Mouse (Mus musculus): Measurements from ENCODE around the gene Tuba1b.
"Not testable (repeated sequence)": the region's sequence is repeated elsewhere in the genome, so short reads cannot be mapped to it uniquely, and the experiment has no call there.

The Tuba1b gene

DNA sequence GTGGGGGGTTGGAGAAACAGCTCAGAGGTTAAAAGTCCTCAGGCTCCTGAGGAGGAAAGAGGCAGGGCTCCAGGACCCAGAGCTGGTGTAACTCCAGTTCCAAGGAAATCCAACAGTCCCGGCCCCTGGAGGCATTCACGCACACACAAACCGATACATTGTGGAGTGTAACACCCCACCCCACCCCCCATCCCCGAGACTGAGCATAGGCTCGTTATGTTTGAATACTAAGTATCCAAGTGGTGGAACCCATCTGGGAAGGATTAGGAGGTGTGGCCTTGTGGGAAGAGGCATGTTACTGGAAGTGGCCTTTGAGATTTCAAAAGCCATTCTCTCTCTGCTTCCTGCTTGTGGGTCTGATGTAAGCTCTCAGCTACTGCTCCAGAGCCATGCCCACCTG is 12.9 kb downstream of the Tuba1b start:
- no peak for DNase-seq

DNA sequence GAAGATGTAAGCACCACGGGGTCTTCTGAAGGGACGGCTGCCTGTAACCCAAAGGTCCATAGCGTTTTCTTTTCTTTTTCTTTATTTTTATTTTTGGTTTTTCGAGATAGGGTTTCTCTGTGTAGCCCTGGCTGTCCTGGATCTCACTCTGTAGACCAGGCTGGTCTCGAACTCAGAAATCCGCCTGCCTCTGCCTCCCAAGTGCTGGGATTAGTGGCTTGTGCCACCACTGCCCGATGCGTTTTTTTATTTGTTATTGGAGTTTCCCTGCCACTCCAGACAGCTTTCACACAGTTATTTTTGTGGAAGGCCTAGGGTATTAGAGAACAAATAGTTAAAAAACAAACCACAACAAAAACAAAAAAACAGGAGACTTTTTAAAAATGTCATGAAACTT is 15.9 kb downstream of the Tuba1b start:
- DNase-seq, result not testable (repeated sequence)

DNA sequence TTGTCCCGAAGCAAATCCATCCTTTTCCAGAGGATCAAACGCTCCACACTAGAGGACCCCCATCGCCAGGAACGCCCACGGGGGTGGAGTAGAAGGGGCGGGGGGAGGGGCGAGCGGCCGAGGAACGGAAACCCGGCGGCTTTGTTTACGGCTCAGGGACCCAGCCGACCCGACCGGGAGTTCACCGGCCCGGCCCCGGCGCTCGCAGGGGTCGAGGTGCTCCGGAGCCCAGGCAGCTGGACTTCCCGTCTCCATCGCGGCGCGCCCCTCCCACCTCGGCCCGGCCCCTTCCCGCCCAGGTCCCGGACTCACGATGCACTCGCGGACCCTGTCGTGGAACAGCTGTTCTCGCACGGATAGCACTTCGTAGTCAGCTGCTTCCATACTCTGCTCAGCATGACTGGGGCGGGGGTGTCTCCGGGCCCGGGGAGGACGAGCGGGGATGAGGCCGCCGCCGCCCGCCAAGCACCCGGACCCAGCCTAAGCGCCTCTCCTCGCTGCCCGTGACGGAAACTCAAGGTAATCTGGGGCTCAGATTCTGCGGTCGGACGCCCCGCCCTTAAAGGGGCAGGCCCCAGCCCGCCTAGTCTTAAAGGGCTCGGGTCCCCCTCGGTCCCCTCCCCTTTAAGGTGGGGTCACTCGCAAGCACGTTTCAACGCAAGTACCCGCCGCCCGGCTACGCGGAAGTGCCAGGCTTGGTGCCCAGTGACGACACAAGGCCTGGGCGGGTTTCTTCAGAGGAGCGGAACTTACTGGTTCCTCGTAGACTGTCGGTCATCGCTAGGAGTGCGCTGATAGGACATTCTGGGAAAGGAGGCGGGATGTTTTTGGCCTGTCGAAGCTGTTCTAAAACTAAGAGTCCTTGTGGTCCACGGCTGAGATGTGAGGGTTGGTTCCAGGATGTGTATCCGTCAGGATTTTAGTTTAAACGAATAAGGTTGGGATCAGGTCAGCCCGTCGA is 16.5 kb downstream of the Tuba1b start, which contains the start of gene Lmbr1l:
Lmbr1l (minus strand) TSS at position 694 of the 961 bp plus-strand sequence.
- peak; percentile 99 for DNase-seq

DNA sequence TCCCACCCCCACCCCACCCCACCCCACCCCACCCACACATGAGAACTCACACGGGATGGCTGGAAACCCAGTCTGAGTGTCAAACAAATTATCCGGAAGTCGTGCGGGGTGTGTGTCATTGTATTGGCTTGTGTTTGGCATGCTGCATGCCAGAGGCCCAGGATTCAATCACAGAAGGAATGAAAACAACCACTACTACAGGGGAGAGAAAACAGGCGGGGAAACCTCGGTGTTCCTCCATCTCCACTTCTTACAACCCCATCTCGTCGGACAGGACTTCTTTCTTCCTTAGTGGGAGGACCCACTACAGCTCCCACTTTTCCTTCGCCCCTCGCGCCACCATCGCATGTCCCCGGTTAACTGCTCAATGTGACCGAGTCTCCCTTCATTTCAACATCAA is 17.3 kb downstream of the Tuba1b start:
- DNase-seq, result peak; percentile 11

DNA sequence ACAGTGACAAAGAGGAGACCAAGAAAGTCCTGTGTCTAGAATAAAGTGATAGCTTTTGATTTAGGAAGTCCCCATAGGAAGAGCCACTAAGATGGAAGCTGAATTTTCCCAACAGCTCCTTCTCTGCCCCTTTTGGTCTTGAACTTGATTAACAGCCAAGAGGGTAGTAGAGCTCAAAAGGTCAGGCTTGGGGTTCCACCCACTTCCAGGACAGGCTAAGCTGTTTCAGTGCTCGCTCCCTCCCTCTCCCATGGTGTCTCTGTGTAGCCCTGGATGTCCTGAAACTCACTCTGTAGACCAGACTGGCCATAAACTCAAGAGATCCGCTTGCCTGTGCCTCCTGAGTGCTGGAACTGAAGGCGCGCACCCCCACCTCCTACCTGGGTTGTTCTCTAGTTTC is 18.3 kb downstream of the Tuba1b start:
- DNase-seq, result no peak

DNA sequence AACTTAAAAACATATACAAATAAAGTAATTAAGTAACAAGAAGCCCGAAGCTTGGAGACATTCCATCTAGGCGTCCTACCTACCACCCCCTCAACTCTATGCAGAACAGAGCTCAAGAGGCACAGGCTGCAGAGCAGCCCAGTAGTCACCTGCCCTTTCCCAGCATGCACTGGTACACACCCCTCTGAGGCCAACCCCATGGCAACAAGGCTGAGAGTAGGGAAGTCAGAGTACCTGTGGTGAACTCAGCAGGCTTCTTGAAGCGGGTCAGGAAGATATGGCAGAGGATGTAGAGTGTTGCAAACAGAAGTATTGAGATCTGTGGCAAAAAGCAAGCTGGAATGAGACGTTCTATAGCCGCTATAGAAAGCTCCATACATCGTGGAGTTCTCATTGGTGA is 19.5 kb downstream of the Tuba1b start:
- no peak for DNase-seq

DNA sequence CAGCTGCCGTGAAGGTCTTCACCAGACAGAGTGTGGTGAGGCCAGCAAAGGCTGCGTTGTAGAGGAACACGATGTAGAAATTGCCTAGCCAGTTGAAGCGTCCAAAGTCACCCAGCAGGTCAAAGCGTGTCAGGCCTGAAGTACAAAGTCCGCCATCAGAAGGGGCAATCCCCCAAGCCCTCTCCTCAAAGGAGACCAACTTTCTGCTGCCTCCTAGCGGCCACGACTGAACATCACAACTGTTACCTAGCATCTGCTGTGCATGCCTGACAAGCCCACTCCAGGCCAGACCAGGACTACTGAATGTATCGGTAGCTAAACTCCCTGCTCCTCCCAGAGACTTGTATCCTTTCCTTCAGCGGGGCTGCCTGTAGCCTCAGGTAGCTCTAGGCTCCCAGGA is 29.7 kb downstream of the Tuba1b start:
- DNase-seq, result no peak

DNA sequence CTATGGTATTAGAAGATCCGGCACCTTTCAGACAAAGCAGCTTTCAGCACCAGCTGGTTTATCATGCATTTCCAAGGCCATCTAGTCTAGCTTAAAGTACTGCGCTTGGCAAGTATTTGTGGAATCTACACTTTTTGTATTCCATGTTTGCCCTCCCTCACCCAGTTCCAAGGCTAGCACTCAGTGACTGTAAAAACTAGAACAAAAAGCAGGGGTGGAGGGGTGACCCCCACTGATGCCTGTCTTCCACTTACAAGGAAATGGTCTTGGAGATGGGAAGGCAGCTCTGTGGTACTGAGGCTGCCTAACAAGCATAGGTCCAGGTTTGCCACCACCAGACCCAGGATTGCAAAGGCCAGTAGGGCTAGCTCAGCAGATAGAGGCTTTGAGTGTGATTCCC is 31.8 kb downstream of the Tuba1b start:
- no peak for DNase-seq

DNA sequence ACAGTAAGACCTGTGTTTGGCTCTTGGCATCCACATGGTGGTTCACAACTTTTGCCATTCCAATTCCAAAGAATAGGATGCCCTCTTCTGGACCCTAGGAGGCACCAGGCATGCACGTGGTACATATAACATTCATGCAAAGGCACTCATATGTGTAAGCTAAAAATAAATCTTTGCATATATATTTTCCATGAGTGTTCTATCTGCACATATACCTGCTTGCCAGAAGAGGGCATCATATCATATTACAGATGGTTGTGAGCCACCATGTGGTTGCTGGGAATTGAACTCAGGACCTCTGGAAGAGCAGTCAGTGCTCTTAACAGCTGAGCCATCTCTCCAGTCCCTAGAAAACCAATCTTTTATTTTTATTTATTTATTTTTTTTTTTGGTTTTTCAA is 32.8 kb downstream of the Tuba1b start:
- DNase-seq, result no peak

DNA sequence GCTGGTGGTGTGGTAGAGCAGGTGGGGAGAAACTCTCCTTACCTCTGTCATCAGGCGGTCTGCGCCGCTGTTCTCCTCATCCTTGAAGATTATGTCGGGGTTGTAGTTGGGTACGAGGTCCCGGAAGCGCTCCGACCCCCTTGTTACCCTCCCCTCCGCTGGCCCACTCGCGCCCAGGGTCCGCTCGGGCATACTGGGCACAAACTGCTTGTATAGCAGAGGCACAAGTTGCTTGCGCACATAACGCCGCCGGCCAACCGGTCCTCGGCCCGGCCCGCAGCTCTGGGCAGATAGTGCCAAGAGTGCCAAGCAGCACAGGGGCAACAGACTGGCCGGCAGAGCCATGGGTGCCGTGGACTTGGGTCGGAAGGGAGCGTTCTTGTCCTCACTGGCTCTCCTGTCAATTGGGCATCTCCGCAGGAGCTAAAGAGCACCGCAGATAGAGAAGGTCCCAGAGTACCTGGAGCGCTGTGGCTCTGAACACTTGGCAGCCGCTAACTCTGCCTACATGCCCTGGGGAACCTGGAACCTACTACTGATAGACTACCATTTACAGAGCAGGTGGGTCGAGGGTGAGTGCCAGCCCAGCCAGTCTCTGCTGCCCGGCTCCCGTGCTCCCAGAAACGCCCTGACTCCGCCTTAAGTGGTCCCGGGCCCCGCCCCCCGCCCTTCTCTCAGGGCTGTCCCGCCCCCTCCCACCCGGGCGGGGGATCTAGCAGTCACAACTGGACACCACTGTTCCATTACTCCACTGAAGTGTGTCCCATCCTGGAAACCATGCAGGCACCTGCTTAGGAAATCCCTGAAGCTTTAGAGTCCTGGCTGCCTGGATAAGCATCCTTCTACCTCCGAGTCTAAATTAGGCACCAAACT is 36.2 kb downstream of the Tuba1b start, which contains the start of gene Dhh:
Dhh (minus strand) TSS at position 613 of the 873 bp plus-strand sequence.
- no peak for DNase-seq

DNA sequence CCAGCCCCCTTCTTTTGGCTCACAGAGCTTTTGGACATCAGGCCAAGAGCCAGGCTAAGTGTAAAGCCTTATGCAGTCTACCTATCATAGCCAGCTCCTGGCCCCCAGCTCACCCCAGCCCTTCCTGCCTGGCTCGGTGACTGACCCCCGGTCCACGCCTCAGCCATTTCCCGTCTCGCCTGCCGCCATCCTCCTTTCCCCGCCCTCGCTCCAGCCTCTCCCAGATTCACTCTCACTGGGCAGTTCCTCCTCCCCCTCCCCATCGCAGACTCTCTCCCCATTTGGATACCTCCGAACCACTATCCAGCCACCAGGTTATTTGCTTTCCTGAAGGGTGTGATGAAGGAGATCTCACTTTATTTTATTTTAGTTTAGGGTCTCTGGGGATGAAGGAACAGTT is 36.9 kb downstream of the Tuba1b start:
- DNase-seq, result no peak

DNA sequence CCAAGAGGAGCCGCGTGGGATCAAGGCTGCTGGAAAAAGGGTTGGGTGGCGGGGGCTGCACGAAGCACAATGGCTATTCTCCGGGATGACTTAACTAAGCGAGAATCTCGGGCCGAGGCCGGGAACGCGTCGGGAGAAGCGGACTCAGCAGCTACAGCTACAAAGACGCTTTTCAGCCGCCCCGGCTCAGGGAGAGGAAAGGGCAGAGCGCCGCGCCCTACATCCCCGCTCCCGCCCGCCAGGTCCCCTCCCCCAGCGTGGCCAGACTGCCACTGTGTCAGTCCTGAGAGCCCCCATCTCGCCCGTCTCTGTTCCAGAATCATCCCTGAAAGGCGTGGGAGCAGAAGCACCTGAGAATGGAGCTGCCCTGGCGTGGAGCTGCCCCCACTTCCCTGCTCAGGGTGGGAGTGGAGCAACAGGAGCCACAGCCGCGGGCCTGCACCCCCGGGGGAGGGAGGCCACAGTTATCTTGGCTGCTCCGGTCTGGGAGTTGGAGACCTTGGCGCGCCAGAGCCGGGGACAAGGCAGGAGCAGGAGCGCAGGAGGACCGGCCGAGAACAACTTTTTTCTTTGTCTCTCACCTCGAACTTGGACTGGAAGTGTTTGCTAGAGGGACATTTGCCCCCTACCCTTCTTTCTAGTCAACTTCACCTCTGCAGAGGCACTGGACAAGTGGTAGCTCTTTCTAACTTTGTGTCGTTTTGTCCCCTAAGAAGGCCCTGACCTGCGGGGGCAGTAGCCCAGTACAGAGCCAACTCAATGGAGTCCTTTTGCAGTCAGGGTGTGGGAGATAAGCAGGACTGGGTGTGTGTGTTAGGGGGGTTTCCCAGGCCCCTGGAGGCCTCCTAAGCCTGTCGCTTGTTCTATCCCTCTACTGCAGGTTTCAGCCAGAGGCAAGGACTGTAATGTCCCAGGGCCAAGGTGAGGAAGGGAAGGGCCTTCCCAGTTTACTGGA is 38.5 kb downstream of the Tuba1b start:
- DNase-seq, result no peak

DNA sequence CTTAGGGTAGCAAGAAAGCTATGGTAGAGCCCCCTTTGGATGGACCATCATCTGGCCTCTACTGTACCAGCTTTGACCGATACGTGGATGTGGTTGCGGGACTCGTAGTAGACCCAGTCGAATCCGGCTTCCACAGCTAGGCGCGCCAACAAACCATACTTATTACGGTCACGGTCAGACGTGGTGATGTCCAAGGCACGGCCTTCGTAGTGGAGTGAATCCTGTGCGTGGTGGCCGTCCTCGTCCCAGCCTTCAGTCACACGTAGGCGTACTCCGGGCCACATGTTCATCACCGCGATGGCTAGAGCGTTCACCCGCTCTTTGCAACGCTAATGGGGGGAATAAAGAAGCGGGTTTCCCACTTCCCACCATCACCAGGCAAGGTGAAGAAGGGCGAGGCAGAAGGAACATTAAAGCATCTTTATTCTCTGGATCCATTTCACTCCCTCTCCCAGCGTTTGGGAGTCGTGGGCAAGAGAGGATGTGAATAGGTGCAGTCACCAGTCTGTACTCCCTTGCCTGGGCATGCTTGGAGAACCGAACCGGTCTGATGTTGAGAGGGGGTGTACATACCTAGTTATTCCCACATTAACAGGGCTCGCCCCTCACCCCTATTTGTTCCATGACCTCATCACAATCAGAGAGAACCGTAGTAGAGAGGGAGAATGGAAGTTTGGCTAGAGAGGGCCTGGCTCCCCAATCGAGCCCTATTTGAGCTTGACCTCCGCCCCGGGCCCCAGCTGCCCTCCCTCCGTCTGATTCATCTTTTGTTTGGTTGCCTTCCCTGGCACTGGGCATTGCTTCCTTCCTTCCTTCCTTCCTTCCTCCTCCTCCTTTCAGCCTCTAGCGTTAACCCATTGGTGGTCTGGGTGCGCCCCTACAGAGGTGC is 39.4 kb downstream of the Tuba1b start:
- DNase-seq, result no peak

DNA sequence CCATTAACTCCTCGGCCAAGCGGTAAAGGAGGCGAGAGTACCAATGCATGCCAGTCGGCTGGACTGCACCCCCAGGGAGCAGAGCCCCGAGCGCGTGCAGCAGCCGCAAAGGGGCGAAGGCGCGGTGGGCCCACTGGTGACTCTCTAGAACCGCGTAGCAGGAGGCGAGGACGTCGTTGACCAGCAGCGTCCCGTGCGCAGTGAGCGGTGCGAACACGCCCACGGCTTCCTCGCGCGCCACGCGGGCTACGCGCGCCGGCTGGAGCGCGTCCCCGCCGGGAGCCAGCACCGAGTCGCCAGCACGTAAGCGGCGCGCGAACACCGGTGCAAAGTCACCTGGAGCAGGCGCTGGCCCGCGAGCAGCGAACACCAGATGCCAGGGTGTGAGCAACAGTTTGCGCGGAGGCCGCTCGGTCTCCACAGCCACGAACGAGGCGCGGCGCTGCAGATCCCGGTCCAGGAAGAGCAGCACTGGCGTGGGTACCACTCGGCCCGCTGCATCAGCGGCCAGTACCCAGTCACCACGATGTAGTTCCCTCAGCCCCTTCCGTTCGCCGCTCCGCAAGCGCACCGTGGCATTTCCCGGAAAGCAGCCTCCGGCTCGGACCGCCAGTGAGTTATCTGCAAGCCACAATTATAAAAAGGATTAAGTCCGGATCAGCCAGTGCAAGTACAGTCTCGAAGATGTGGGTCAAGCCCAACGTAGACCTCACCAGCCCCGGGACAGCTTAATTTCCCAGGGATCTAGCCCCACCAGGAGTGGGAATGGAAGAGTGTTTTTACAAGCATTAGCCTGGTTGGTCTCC is 40.2 kb downstream of the Tuba1b start, which contains the start of gene Rhebl1:
Rhebl1 (minus strand) TSS at position 601 of the 806 bp plus-strand sequence.
- peak; percentile 65 for DNase-seq

DNA sequence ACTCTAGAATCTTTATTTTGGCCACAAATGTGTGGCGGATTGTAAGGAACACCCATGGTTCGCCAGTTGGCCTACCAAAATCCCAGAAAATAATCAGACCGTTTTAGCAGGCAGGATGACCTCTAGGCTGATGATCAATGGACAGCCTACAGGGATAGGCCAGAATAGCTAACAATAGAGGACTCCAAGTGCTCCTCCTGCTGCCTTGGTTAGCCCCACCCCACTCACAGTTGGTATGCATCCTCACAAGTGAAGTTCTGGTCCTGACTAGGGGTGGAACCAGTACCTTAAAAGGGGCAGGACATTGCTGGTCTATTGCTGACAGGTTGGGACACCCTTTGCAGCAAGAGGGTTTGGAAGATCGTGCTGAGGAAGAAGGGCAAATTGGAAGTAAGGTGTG is 41.3 kb downstream of the Tuba1b start:
- no peak for DNase-seq

DNA sequence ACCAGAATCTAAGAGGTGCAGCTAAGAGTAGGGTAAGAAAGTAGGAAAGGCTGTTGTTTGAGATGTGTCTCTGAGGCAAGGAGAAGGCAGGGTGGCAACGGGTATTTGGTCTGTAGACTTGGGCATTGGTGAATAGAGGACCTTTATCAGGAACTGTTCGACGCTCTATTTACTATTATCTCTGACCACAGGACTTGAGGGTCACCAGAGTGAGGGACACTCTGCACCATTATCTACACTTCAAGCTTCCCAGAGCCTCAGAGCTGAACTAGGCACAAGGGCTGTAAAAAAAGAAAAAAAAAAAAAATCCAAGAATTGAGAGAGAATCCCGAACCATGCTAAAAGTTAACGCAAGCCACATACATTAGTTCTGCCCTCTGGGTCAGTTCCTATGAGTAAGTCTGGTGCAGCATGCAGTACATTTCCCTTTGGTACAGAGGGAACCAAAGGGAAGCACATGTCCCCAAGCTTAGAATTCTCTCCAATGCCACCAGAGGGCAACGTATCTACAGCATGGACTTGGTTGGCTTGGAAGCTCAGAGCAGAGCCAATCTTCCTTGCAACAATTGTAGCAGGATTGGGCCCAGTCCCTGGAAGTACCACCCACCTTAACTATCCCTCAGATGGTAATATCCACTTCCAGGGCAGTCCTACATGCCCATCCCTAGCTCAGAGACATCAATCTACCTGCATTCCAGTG is 42.3 kb downstream of the Tuba1b start:
- peak; percentile 38 for DNase-seq

DNA sequence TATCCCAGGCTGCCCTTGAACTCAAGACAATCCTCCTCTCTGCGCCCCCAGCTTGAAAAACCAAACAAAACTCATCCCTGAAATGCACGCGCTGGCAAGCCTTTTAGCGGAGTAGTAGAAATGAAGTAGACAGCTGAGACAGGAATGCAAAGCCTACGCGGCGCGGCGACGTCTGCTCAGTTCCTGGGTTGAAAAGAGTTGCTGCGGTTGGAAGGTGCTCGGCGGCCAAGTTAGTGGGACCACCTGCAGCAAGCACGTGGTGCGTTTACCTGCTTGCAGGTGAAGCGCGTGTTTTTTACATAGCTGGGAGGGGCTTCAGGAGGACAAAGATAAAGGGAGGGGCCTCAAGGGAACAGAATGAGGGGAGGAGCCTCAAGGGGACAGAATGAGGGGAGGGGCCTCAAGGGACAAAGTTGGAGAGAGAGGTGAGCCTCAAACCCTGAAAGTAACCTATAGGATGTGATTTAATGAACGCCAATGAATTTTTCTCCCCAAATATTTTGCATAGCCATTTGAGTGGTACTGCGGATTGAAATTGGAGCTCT is 43.1 kb downstream of the Tuba1b start:
- DNase-seq, result no peak

DNA sequence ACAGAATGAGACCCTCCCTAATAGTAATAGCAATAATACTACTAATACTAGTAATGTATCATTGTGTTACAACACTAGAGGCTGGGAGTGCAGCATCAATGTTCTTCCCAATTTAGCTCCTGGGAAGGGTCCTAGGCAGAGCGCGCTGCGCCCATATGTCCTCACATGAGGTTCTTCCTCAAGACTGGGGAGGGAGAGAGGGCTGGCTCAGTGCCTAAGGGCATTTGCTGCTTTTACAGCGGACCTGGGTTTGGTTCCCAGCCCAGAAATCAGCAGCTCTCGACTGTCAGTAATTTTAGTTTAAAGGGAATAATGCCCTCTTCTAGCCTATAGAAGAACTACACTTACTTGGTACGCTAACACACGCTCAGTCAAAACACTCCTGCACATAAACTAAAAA is 46.8 kb downstream of the Tuba1b start:
- no peak for DNase-seq

DNA sequence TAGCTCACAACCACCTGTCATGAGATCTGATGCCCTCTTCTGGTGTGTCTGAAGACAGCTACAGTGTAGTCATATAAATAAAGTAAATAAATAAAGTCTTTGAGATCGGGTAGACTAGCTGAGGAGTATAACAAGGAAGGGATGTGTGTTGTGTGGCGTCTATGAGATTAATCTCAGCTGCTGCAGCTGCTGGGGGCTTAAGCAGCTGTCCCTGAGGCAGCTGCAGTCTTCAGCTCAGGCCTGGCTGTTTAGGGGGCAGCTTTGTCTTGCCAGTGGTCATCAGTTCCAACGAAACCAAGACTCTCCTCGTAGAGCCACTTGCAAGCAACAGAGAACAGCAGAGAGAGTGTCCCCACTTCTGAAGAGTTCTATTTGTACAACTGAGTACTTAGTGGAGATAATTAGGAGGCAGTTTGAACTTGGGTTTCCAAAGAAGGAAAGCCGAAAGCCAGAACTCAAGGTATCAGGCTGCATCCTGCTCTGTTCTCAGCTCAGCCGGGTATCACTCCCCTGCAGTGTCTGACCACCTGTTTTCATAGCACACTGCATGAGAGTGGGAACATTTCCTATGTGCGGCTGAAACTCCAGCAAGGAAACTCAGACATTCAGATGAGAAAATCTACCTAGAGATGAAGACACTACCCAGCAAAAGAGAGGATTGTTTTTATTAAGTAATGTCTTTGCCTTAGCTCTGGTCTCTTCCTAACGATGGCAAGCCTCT is 47.5 kb downstream of the Tuba1b start:
- DNase-seq, result no peak
